Mouse (Mus musculus) midbrain, postnatal 0 days (tissue): ENCODE data around the gene 4931406C07Rik. TPM values are rescaled to one million over a fixed set of nuclear protein-coding genes. Genes with fewer than 3 reads are reported as not detected.
A peak's percentile ranks its signal among the peaks of the same experiment; 100 is the strongest.
"Not testable (repeated sequence)": the region's sequence is repeated elsewhere in the genome, so short reads cannot be mapped to it uniquely, and the experiment has no call there.

Experiments
- ATAC-seq: fragments of 200-750 bp; cut with Nextera tagmentation; 2 replicates; pipeline ENCODE4 v1.8.0; 2017; ENCODE audit warnings: moderate number of reproducible peaks, mild to moderate bottlenecking, moderate TSS enrichment, moderate library complexity; ENCODE audit not compliant: low FRiP score
- DNase-seq: peaks from one replicate; pipeline ENCODE4 v3.0.0-alpha.2; 2015; ENCODE audit warnings: low spot score
- H3K27ac ChIP-seq: fragments of 300-500 bp; sonication (generic); 2 replicates; pipeline ENCODE4 v1.5.1; 2014; ENCODE audit warnings: low read depth, mild to moderate bottlenecking, low read length, mixed read lengths
- H3K27me3 ChIP-seq: fragments of 300-500 bp; sonication (generic); 2 replicates; pipeline ENCODE4 v1.6.1; 2014; ENCODE audit warnings: low read length, control low read depth, mixed read lengths; ENCODE audit not compliant: insufficient read depth
- H3K36me3 ChIP-seq: fragments of 300-500 bp; sonication (generic); 2 replicates; pipeline ENCODE4 v1.6.1; 2014; ENCODE audit warnings: low read length, control low read depth, mixed read lengths; ENCODE audit not compliant: insufficient read depth
- H3K4me1 ChIP-seq: fragments of 300-500 bp; sonication (generic); 2 replicates; pipeline ENCODE4 v1.6.1; 2014; ENCODE audit warnings: mild to moderate bottlenecking, control low read depth, antibody characterized with exemption, low read length, mixed read lengths; ENCODE audit not compliant: insufficient read depth
- H3K4me2 ChIP-seq: fragments of 300-500 bp; sonication (generic); 2 replicates; pipeline ENCODE4 v1.6.1; 2014; ENCODE audit warnings: low read depth, mild to moderate bottlenecking, low read length, mixed read lengths; ENCODE audit not compliant: poor library complexity, severe bottlenecking
- H3K4me3 ChIP-seq: fragments of 300-500 bp; sonication (generic); 2 replicates; pipeline ENCODE4 v1.5.1; 2014; ENCODE audit warnings: low read depth, mild to moderate bottlenecking, low read length, moderate library complexity
- H3K9ac ChIP-seq: fragments of 300-500 bp; sonication (generic); replicated peaks from 2 replicates; pipeline ENCODE4 v1.6.1; 2014; ENCODE audit warnings: mild to moderate bottlenecking, low read length, moderate library complexity, mixed read lengths; ENCODE audit not compliant: poor library complexity, severe bottlenecking
- H3K9me3 ChIP-seq: fragments of 300-500 bp; sonication (generic); 2 replicates; pipeline ENCODE4 v1.6.1; 2016; ENCODE audit warnings: low read length, control low read depth
- CTCF ChIP-seq: IDR thresholded peaks from 2 replicates; pipeline ENCODE4 v1.5.1; 2016; ENCODE audit warnings: antibody characterized with exemption, mild to moderate bottlenecking
- WGBS: fragments of 180-500 bp; shearing (Covaris S2); extraction: QIAGEN DNeasy Blood & Tissue Kit; methylation state at CpG from one replicate; pipeline ENCODE4 v1.1.7; 2014; 5-methylcytosine and 5-hydroxymethylcytosine counted together
- polyA plus RNA-seq: library from polyadenylated mRNA; unstranded; fragments of >200 nt; fragmentation: Nextera tagmentation; extraction: Ambion mirVana; gene quantifications from 2 replicates; pipeline ENCODE4 v1.2.1, GENCODE M21; 2015
- total RNA-seq: library from RNA; depleted of rRNA; stranded (reverse); fragments of >200 nt; gene quantifications from 2 replicates; pipeline ENCODE4 v1.2.3, GENCODE M21; 2014; rRNA removed

4931406C07Rik gene
- 16.4 and 16.7 TPM in 2 replicates for total RNA-seq
- 11.6 and 14.8 TPM in 2 replicates for polyA plus RNA-seq

DNA sequence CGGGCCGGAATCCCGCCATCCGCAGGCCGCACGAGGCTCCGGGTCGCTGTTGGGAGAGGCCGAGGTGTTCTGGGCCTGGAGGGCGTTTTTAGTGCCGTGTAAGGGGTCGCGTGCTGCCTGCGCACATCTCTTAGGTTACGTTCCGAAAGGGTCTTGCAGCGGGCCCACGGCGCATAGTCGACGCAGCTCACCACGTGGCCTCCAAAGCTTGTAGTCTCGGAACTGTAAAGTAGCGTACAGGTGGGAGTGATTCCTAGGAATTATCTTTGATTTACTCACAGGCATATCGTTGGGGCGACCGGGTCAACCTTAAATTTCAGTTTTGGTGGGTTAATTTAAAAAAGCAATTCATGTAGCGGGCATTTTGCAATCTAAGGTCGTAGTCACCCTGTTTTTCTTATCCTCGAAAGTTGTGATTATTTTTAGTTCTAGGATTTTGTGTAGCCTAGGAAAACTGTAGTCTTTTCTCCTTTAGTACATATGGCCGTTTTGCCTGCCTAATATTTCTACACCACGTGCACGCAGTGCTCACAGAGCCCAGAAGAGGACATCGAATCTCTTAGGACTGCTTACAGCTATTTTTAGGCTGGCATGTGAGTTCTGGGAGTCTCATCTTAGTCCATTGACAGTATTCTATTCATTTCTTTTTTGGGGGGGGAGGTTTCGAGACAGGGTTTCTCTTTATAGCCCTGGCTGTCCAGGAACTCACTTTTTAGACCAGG lies at the start of gene 4931406C07Rik:
4931406C07Rik (minus strand) TSS at position 51 of the 722 bp plus-strand sequence.
- peak within 1 kb of the TSS; percentile 88 for H3K27ac ChIP-seq
- no peaks in the 10 kb centered on the region for H3K9me3 ChIP-seq
- DNase-seq, result peak; percentile 60
- no peaks in the 10 kb centered on the region for H3K27me3 ChIP-seq
- peak within 1 kb of the TSS; percentile 80 for H3K4me3 ChIP-seq
- H3K36me3 ChIP-seq, result peaks cover 13% of the 10 kb centered on the region
- peak within 1 kb of the TSS; percentile 90 for H3K9ac ChIP-seq
- 1% methylated on average over 35 of the region's 35 CpGs for WGBS
- peak; percentile 12; the same call in 1 of the 2 replicates for TF ChIP-seq CTCF
- peaks cover 10% of the 10 kb centered on the region; the same call in 1 of the 2 replicates for H3K4me1 ChIP-seq
- peak; percentile 87 for ATAC-seq
- peak within 1 kb of the TSS; percentile 71 for H3K4me2 ChIP-seq

DNA sequence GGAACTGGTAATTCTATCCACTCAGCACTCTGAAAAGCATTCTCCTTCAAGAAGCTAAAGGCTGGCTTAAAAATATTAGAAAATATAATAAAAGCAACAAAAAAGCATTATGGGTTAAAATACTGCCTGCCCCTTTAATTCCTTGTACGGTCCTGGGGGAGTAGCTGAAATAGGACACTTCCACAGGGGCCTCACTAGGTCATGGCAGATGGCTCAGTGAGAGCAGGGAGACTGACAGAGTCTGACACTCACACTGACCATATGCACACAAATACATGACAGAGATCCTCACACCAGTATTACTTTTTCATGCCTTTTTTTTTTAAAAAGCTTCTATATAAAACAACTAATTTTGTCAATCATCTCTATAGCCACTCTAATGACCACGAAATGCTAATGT lies 43.7 kb upstream of the 4931406C07Rik start:
- WGBS, result 86% methylated on average over 2 of the region's 2 CpGs
- no peak for TF ChIP-seq CTCF

GRCm38 (mm10) chr9:15337776-15338175 lies 31.5 kb upstream of the 4931406C07Rik start:
- WGBS, result 92% methylated on average over 4 of the region's 4 CpGs
- no peaks in the 10 kb centered on the region for H3K27me3 ChIP-seq
- H3K4me2 ChIP-seq, result no peak overlapping the region

More for the DNA sequence above, 43.7 kb upstream of the 4931406C07Rik start:
- Histone ChIP-seq H3K4me3 (no peak overlapping the region), H3K4me1 (no peaks in the 10 kb centered on the region), H3K27me3 (no peaks in the 10 kb centered on the region), H3K36me3 (peaks cover 20% of the 10 kb centered on the region), H3K4me2 (no peak overlapping the region), H3K9me3 (no peaks in the 10 kb centered on the region), H3K27ac (no peak overlapping the region), H3K9ac (no peak overlapping the region)
- no peak for ATAC-seq
- DNase-seq, result no peak

DNA sequence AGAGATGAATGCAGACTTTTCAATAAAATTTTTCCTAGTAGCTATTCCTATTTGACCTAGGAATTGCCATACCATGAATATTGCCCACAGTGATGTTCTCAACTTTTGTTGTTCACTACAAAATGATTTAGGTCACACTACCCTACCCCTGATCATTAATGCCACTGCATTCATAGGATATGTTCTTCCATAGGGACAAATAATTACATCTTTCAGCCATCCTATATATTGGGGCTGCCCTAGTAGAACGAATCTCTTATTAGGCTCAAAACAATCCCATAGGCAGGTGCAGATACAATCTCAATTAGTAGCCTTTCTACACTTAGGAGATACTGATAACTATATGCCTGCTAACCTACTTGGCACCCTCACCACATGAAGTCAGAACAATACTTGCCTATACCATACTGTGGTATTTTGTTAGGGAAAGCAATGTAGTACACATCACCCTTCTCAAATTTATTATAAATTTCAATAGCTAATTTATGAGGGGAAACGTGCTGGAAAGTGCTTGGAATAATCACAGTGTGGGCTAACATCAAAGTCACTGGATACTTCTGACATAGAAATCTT lies 12.0 kb upstream of the 4931406C07Rik start:
- WGBS, result 82% methylated on average over 2 of the region's 2 CpGs
- Histone ChIP-seq H3K9ac (no peak overlapping the region), H3K9me3 (no peaks in the 10 kb centered on the region), H3K4me2 (no peak overlapping the region), H3K4me1 (no peaks in the 10 kb centered on the region), H3K36me3 (peaks cover 32% of the 10 kb centered on the region), H3K27me3 (no peaks in the 10 kb centered on the region), H3K27ac (no peak overlapping the region), H3K4me3 (no peak overlapping the region)
- DNase-seq (no peak), ATAC-seq (no peak)
- no peak for TF ChIP-seq CTCF

More at GRCm38 (mm10) chr9:15337776-15338175, 31.5 kb upstream of the 4931406C07Rik start:
- DNase-seq, result no peak
- Histone ChIP-seq H3K4me1 (no peaks in the 10 kb centered on the region), H3K4me3 (no peak overlapping the region), H3K9ac (no peak overlapping the region), H3K36me3 (peaks cover 56% of the 10 kb centered on the region), H3K27ac (no peak overlapping the region), H3K9me3 (no peaks in the 10 kb centered on the region)
- no peak for TF ChIP-seq CTCF
- ATAC-seq, result no peak

DNA sequence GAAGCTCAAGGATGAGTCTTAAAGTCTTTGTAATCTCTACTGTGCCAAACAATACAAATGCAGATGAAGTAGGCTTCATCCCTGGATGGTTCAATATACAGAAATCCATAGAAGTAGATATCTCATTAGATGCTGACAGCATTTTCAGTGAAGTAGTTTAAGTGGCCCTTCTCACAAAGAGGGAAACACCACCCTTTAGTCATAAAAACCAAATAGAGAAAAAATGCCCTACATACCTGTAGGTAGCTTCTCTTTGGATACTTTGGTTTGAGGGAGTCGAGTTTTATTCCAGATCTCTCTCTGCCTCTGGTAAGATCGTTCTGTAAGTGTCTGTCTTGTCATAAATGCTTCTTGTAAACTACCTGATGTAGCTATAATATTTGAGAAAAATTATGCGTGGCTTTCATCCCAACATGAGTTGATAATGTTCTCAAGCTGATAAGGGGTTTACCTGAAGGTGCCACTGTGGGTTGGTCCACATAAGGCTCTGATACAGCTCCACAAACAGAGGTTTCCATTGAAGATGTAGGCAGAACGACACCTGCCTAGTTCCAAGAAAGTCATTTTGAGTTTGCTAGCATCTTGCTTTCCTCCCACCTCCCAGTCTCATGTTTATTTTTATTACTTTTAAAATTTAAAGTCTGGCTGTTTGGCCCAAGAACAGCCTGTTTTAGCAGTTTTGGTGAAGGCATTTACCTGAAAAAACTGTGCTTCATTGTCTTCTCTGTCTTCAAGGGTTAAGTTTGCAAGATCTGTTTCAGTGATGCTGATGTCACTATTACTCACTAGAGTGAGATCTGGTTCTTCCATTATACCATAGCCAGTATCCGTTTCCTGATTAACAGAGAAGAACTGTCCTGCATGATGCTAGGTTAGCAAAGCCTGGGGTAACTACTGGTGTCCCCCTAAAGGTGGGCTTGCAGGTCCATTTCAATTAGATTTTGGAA lies 11.2 kb upstream of the 4931406C07Rik start:
- no peak overlapping the region for H3K9ac ChIP-seq
- H3K4me3 ChIP-seq, result no peak overlapping the region
- no peaks in the 10 kb centered on the region for H3K4me1 ChIP-seq
- ATAC-seq, result no peak
- 63% methylated on average over 5 of the region's 5 CpGs for WGBS
- no peak for TF ChIP-seq CTCF
- H3K27ac ChIP-seq, result no peak overlapping the region
- no peaks in the 10 kb centered on the region for H3K9me3 ChIP-seq
- no peaks in the 10 kb centered on the region for H3K27me3 ChIP-seq
- H3K36me3 ChIP-seq, result peaks cover 31% of the 10 kb centered on the region
- no peak overlapping the region for H3K4me2 ChIP-seq
- no peak for DNase-seq

- not testable (repeated sequence) for DNase-seq, H3K4me3 ChIP-seq, H3K9ac ChIP-seq, ATAC-seq, H3K4me1 ChIP-seq, H3K4me2 ChIP-seq, H3K27ac ChIP-seq, H3K27me3 ChIP-seq, H3K9me3 ChIP-seq
- peaks cover 26% of the 10 kb centered on the region for H3K36me3 ChIP-seq
- WGBS, result 88% methylated on average over 1 of the region's 2 CpGs
Observed at GRCm38 (mm10) chr9:15316296-15316695, 10.0 kb upstream of the 4931406C07Rik start.
